Mouse (Mus musculus) brown adipose tissue, adult 24 weeks (tissue): Measurements from ENCODE around the gene 2610028H24Rik. TPM values are rescaled to one million over a fixed set of nuclear protein-coding genes. Genes with fewer than 3 reads are reported as not detected.

Experiments used
- polyA plus RNA-seq: library from polyadenylated mRNA; stranded (reverse); fragments of >200 nt; gene quantifications from 2 replicates; pipeline ENCODE4 v1.2.4, GENCODE M21; 2012; ENCODE audit not compliant: missing spikeins, insufficient read depth, insufficient read length

2610028H24Rik gene
- polyA plus RNA-seq, 1 experiment: not detected

Other genes with a start within 250 kb of the 2610028H24Rik start
- 11.6 and 14.1 TPM in 2 replicates for gene Prmt2, start 211.2 kb upstream of the 2610028H24Rik start, polyA plus RNA-seq
- gene S100b, start 195.2 kb upstream of the 2610028H24Rik start, polyA plus RNA-seq: 263 and 317 TPM in 2 replicates
- gene Dip2a, start 103.8 kb upstream of the 2610028H24Rik start, polyA plus RNA-seq: 15.9 TPM in 2 replicates
- gene AC141477.1, start 8.6 kb upstream of the 2610028H24Rik start, polyA plus RNA-seq: not detected in 2 replicates
- gene Pcnt, start 6.3 kb upstream of the 2610028H24Rik start, polyA plus RNA-seq: 4.7 and 5.6 TPM in 2 replicates
- gene Mcm3ap, start 19.8 kb downstream of the 2610028H24Rik start, polyA plus RNA-seq: 17.3 and 20.4 TPM in 2 replicates
- gene Ybey, start 20.0 kb downstream of the 2610028H24Rik start, polyA plus RNA-seq: 2.1 and 2.9 TPM in 2 replicates
- 28.3 and 42.6 TPM in 2 replicates for gene Lss, start 82.5 kb downstream of the 2610028H24Rik start, polyA plus RNA-seq
- not detected in 2 replicates for gene Spatc1l, start 113.2 kb downstream of the 2610028H24Rik start, polyA plus RNA-seq
- gene Ftcd, start 126.6 kb downstream of the 2610028H24Rik start, polyA plus RNA-seq: not detected in 2 replicates
- gene Col6a2, start 174.5 kb downstream of the 2610028H24Rik start, polyA plus RNA-seq: 34.7 and 42.3 TPM in 2 replicates